Mouse (Mus musculus): ENCODE results near the gene Gcfc2.

DNA sequence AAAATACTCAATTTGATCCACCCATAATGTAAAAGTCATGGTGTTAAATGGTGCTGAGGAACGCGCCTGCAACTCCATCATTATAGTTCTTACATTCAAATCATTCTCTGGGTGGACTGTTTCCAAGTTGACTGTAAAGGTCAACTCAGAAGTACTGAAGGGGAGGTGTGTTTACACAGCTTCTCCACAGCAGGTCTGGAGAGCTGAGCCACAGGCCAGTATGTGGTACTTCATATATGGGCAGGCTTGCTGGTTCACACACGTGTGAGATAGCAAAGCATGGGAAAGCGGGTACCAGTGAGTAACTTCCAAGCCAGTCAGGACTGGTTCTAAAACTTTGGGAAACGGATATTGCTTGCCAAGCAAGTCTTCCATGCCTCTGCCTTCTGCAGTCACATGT is 31.7 kb downstream of the Gcfc2 start:
- no peak for TF ChIP-seq GATA1 (IDR thresholded peaks at IDR 0.05; ENCODE audit: low read length)
- TF ChIP-seq TAL1 (IDR thresholded peaks at IDR 0.05; ENCODE audit: low read length) = no peak

All from erythroblast, embryonic 14.5 days (primary cell).